Mouse (Mus musculus) midbrain, embryonic 14.5 days (tissue): ENCODE results near the gene Fgfr1op. TPM values are rescaled to one million over a fixed set of nuclear protein-coding genes. Genes with fewer than 3 reads are reported as not detected.
"Not testable (repeated sequence)": the region's sequence is repeated elsewhere in the genome, so short reads cannot be mapped to it uniquely, and the experiment has no call there.

Experiments
- ATAC-seq: fragments of 200-750 bp; cut with Nextera tagmentation; 2 replicates; pipeline ENCODE4 v1.8.0; 2017; ENCODE audit warnings: moderate number of reproducible peaks, moderate library complexity; ENCODE audit not compliant: low FRiP score, low TSS enrichment
- DNase-seq: peaks from one replicate; pipeline ENCODE4 v3.0.0-alpha.2; 2015
- H3K27ac ChIP-seq: fragments of 300-500 bp; sonication (generic); replicated peaks from 2 replicates; pipeline ENCODE4 v1.5.1; 2014; ENCODE audit warnings: mild to moderate bottlenecking, low read depth, low read length, moderate library complexity
- H3K27me3 ChIP-seq: fragments of 300-500 bp; sonication (generic); 2 replicates; pipeline ENCODE4 v1.6.1; 2014; ENCODE audit warnings: low read length, control low read depth, mixed read lengths; ENCODE audit not compliant: control insufficient read depth, insufficient read depth
- H3K36me3 ChIP-seq: fragments of 300-500 bp; sonication (generic); 2 replicates; pipeline ENCODE4 v1.6.1; 2014; ENCODE audit warnings: low read length, control low read depth; ENCODE audit not compliant: control insufficient read depth, insufficient read depth
- H3K4me1 ChIP-seq: fragments of 300-500 bp; sonication (generic); 2 replicates; pipeline ENCODE4 v1.6.1; 2014; ENCODE audit warnings: mild to moderate bottlenecking, antibody characterized with exemption, low read length, control low read depth; ENCODE audit not compliant: control insufficient read depth, insufficient read depth
- H3K4me2 ChIP-seq: fragments of 300-500 bp; sonication (generic); 2 replicates; pipeline ENCODE4 v1.6.1; 2014; ENCODE audit warnings: mild to moderate bottlenecking, low read length, moderate library complexity
- H3K4me3 ChIP-seq: fragments of 300-500 bp; sonication (generic); replicated peaks from 2 replicates; pipeline ENCODE4 v1.5.1; 2014; ENCODE audit warnings: low read depth, low read length
- H3K9ac ChIP-seq: fragments of 300-500 bp; sonication (generic); replicated peaks from 2 replicates; pipeline ENCODE4 v1.6.1; 2014; ENCODE audit warnings: mild to moderate bottlenecking, low read length, moderate library complexity
- H3K9me3 ChIP-seq: fragments of 300-500 bp; sonication (generic); 2 replicates; pipeline ENCODE4 v1.6.1; 2016; ENCODE audit warnings: low read length, control low read depth, mixed read lengths; ENCODE audit not compliant: control insufficient read depth
- WGBS: fragments of 180-500 bp; shearing (Covaris S2); extraction: QIAGEN DNeasy Blood & Tissue Kit; methylation state at CpG from one replicate; pipeline ENCODE4 v1.1.7; 2014; 5-methylcytosine and 5-hydroxymethylcytosine counted together
- polyA plus RNA-seq: library from polyadenylated mRNA; unstranded; fragments of >200 nt; fragmentation: Nextera tagmentation; extraction: Ambion mirVana; gene quantifications from 2 replicates; pipeline ENCODE4 v1.2.1, GENCODE M21; 2014

Fgfr1op gene
- polyA plus RNA-seq, 1 experiment from 2014 or later, result 31.7 TPM

DNA sequence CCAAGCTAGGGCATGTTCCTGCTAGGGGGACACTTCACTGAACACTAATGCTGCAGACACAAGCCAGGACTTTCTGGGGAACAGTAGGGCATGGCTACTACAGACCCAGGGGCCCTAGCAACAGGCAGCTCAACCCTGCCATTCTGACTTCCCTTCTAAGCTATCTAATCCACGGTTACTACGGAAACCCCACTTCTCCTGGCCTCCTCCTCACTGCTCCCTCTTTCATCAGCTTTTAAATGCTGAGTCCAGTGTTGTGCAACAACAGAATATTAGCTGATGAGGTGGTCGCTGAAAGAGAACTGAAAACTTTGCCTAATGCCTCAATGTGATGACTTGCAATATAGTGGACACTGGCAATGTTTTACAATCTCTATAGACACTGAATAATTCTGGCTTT, 25.1 kb upstream of the Fgfr1op start:
- WGBS, result 25% methylated on average over 3 of the region's 3 CpGs
- not testable (repeated sequence) for H3K27me3 ChIP-seq, H3K9me3 ChIP-seq, H3K27ac ChIP-seq, H3K4me2 ChIP-seq, ATAC-seq, H3K9ac ChIP-seq, H3K4me3 ChIP-seq, H3K4me1 ChIP-seq, DNase-seq, H3K36me3 ChIP-seq

- not testable (repeated sequence) for H3K9ac ChIP-seq, H3K4me2 ChIP-seq, H3K4me3 ChIP-seq, H3K4me1 ChIP-seq, H3K9me3 ChIP-seq, H3K27ac ChIP-seq, H3K27me3 ChIP-seq, ATAC-seq, H3K36me3 ChIP-seq
- WGBS, result 49% methylated on average over 13 of the region's 14 CpGs
- DNase-seq, result peak; percentile 3
These were observed 21.3 kb upstream of the Fgfr1op start for GRCm38 (mm10) chr17:8143802-8144673.

- not testable (repeated sequence) for H3K36me3 ChIP-seq, H3K9me3 ChIP-seq, ATAC-seq, H3K9ac ChIP-seq, H3K27ac ChIP-seq, H3K4me1 ChIP-seq, H3K27me3 ChIP-seq
- 22% methylated on average over 5 of the region's 5 CpGs for WGBS
- peak overlapping the region; percentile 40 for H3K4me3 ChIP-seq
- DNase-seq, result peak; percentile 3
- peak overlapping the region; percentile 56 for H3K4me2 ChIP-seq
These were observed 18.4 kb upstream of the Fgfr1op start for GRCm38 (mm10) chr17:8146931-8147330.

- DNase-seq (peak; percentile 52), ATAC-seq (peak; percentile 96)
- H3K4me1 ChIP-seq, H3K9me3 ChIP-seq, H3K27ac ChIP-seq, H3K27me3 ChIP-seq, H3K36me3 ChIP-seq: not testable (repeated sequence)
- WGBS, result 1% methylated on average over 34 of the region's 67 CpGs
- peak within 1 kb of the TSS; percentile 44; the same call in 1 of the 2 replicates for H3K9ac ChIP-seq
- peak within 1 kb of the TSS; percentile 40 for H3K4me3 ChIP-seq
- peak within 1 kb of the TSS; percentile 56 for H3K4me2 ChIP-seq
These were observed 17.6 kb upstream of the Fgfr1op start, which contains the start of the genes Gm49673 and Rnaset2a for GRCm38 (mm10) chr17:8147439-8148316. Gene Gm49673, minus strand, starts transcription at chr17:8147788. Gene Rnaset2a, minus strand, starts transcription at chr17:8148097.

- not testable (repeated sequence) for H3K9me3 ChIP-seq, H3K27me3 ChIP-seq, H3K27ac ChIP-seq, H3K4me1 ChIP-seq, H3K36me3 ChIP-seq, ATAC-seq, H3K9ac ChIP-seq, DNase-seq, H3K4me2 ChIP-seq, H3K4me3 ChIP-seq
- 83% methylated on average over 7 of the region's 7 CpGs for WGBS
These were observed 10.3 kb upstream of the Fgfr1op start for GRCm38 (mm10) chr17:8155010-8155409.

DNA sequence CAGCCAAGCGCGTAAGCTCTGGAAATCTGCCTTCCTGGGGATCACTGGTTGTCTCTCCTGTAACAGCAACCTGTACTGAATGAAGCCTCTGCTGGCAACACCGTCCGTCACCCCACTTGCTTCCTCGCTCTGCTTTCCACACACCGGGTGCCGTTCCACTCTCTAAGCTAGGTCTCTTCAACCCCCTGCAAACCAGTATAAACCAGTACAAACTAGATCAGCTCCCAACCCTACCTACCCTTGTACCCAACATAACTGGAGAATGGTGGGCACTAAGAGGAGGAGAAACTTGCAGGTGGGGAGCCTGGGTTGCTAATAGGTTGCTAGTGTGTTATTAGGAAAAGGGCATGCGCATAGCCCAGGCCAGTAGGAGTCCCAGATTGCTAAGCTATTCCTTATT, 9.3 kb upstream of the Fgfr1op start:
- no CpG with 5 or more reads among the region's 8 CpGs for WGBS
- not testable (repeated sequence) for H3K27ac ChIP-seq, H3K27me3 ChIP-seq, H3K4me3 ChIP-seq, H3K9me3 ChIP-seq, H3K4me1 ChIP-seq, ATAC-seq, H3K9ac ChIP-seq, H3K36me3 ChIP-seq, DNase-seq, H3K4me2 ChIP-seq

- H3K36me3 ChIP-seq, H3K4me2 ChIP-seq, H3K9me3 ChIP-seq, H3K4me3 ChIP-seq, DNase-seq, ATAC-seq, H3K9ac ChIP-seq, H3K27me3 ChIP-seq, H3K4me1 ChIP-seq, H3K27ac ChIP-seq: not testable (repeated sequence)
- WGBS, result no CpG with 5 or more reads among the region's 1 CpGs
These were observed 6.7 kb upstream of the Fgfr1op start for GRCm38 (mm10) chr17:8158627-8159026.

DNA sequence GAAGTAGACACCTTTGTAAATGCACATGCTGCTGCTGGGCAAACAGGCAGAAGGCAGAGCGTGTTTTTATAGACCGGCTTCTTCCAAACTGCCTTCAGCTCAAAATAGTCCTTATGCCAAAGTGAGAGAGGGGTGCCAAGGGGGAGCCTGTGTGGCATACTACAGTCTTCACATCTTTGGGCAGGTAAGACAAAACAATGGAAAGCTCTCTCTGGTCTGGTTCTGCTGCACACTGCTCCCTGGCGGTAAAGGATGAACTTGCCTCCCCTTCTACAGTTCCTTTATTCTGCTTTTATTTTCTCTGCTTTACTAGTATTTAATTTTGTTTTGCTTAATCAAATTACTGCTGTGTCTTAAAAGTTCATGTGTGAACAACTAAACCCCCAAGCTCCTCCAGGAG, 4.3 kb upstream of the Fgfr1op start:
- not testable (repeated sequence) for ATAC-seq, H3K36me3 ChIP-seq, H3K4me3 ChIP-seq, H3K27ac ChIP-seq, H3K4me1 ChIP-seq, H3K9me3 ChIP-seq, H3K9ac ChIP-seq, H3K27me3 ChIP-seq, H3K4me2 ChIP-seq
- DNase-seq, result peak; percentile 46
- WGBS, result 19% methylated on average over 1 of the region's 3 CpGs
